Mouse (Mus musculus) cortical plate, adult 2 months (tissue): Measurements from ENCODE around the gene Zyg11b.

Source experiments
- CTCF ChIP-seq: fragments of 200-500 bp; IDR thresholded peaks from 2 replicates; pipeline ENCODE4 v1.5.1; 2011; ENCODE audit warnings: mild to moderate bottlenecking, control low read depth, low read length; ENCODE audit not compliant: insufficient read depth; ENCODE audit errors: extremely low read depth
- POLR2A ChIP-seq: fragments of 200-500 bp; IDR thresholded peaks from 2 replicates; pipeline ENCODE4 v1.6.1; 2011; ENCODE audit warnings: mild to moderate bottlenecking, low read length, control low read depth; ENCODE audit not compliant: insufficient read depth; ENCODE audit errors: extremely low read depth

GRCm38 (mm10) chr4:108347111-108347510, 46.2 kb upstream of the Zyg11b start:
- TF ChIP-seq POLR2A (no peak), CTCF (no peak)
